20 mouse cellular contexts compared by ENCODE assay signal in genomic region chr8:74315382-74315781, GRCm38 (mm10).
"Had no signal": no experiment of that assay in that cellular context is flagged by ENCODE, and none has a peak within 500 bp of the region (broad histone marks: within the 10 kb centered on the region; RNA-seq: fewer than 3 reads in every experiment).

No protein-coding gene starts in this region.

- H3K36me3 ChIP-seq: midbrain, embryonic 10.5 days; midbrain, embryonic 12.5 days; neural tube, embryonic 13.5 days; neural tube, embryonic 15.5 days; stomach, embryonic 15.5 days had no signal

- H3K4me2 ChIP-seq: lung, embryonic 14.5 days; midbrain, embryonic 12.5 days; neural tube, embryonic 13.5 days; neural tube, embryonic 15.5 days; stomach, embryonic 15.5 days had no signal

- DNase-seq: lung, adult 18-20 months; lung, embryonic 14.5 days; lung, postnatal 10 days; lung, postnatal 4 days; midbrain, embryonic 14.5 days; retina, postnatal 1 day; right cerebral cortex, adult 18-20 months; right cerebral cortex, postnatal 25 days; right cerebral cortex, postnatal 4 days; thymus, adult 2 months; thymus, postnatal 25 days; thymus, postnatal 4 days had no signal

- H3K9me3 ChIP-seq: midbrain, embryonic 10.5 days; midbrain, embryonic 12.5 days; neural tube, embryonic 13.5 days; neural tube, embryonic 15.5 days; stomach, embryonic 15.5 days had no signal

- H3K4me1 ChIP-seq: midbrain, embryonic 10.5 days; midbrain, embryonic 12.5 days; neural tube, embryonic 13.5 days; neural tube, embryonic 15.5 days; stomach, embryonic 15.5 days had no signal

- H3K27ac ChIP-seq: midbrain, embryonic 10.5 days; midbrain, embryonic 12.5 days; neural tube, embryonic 13.5 days; neural tube, embryonic 15.5 days; stomach, embryonic 15.5 days; stomach, postnatal 0 days had no signal

- ATAC-seq: midbrain, embryonic 16.5 days had no signal

- H3K9ac ChIP-seq: lung, embryonic 14.5 days; midbrain, embryonic 12.5 days; neural tube, embryonic 13.5 days; neural tube, embryonic 15.5 days; stomach, embryonic 15.5 days had no signal

- H3K27me3 ChIP-seq: midbrain, embryonic 12.5 days; neural tube, embryonic 13.5 days; neural tube, embryonic 15.5 days; stomach, embryonic 15.5 days had no signal

- H3K4me3 ChIP-seq: midbrain, embryonic 10.5 days; midbrain, embryonic 12.5 days; myocyte; neural tube, embryonic 13.5 days; neural tube, embryonic 15.5 days; stomach, embryonic 15.5 days had no signal
